Comparison of ENCODE assay signal across 17 mouse cellular contexts in the genomic region with DNA sequence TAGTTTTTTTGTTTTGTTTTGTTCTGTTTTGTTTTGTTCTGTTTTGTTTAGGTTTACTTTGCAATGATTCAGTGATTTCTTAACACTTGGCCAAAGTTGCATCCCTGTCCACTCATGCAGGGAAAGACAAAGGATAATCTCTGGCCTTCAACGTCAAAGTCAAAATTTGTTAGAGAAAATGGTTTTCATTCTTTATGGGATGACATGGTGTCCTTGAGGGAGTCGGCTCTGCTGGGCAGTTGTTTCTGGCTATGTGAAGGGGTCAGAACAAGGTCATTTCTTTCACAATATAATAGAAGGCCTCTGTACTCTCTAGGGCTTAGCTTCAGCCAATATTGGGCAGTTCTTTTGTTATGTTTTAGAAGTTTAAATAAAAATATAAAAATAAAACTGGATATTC.
DNase-seq lines count a peak whose midpoint lies in the region.
"Had no signal": no experiment of that assay in that cellular context is flagged by ENCODE, and none has a peak within 500 bp of the region (broad histone marks: within the 10 kb centered on the region; RNA-seq: fewer than 3 reads in every experiment).

No protein-coding gene starts in this region.

- intact Hi-C loops in heart, postnatal 36 days (cut with DNase I) = no loop called here

- DNase-seq in adrenal gland, adult (ENCODE audit: inconsistent age in 2 of 2, low spot score in 1 of 2) = peak; percentile 54 to 84
- no peak for DNase-seq in adrenal gland, adult 18-20 months (ENCODE audit: low spot score in 2 of 2)
- DNase-seq in heart, adult 18-20 months = peak; percentile 34 to 48
- no peak for DNase-seq in heart, postnatal 36 days
- peak; percentile 5 for DNase-seq in adipocyte (ENCODE audit: low spot score)
- peak; percentile 60 for DNase-seq in retina, embryonic 14.5 days (ENCODE audit: low spot score)
- no peak for DNase-seq in layer of hippocampus, adult 18-20 months (ENCODE audit: low spot score in 2 of 2)
- DNase-seq in cerebellum, postnatal 10 days = no peak
- DNase-seq: cerebellum, adult 18-20 months; gastrocnemius, postnatal 10 days; heart, adult 2 months; kidney, adult 2 months; kidney, postnatal 10 days; layer of hippocampus, postnatal 36 days; liver, postnatal 0 days; lung, postnatal 10 days; thymus, postnatal 14 days had no signal

Comparison
In these comparisons a context has a peak if more than half of its experiments do, and no peak if none do; other contexts are left out.
1. DNase-seq: peak in adrenal gland, adult (2 of 2), heart, adult 18-20 months (2 of 2), adipocyte (single experiment) and retina, embryonic 14.5 days (single experiment); none in adrenal gland, adult 18-20 months (0 of 2), heart, postnatal 36 days (0 of 2), layer of hippocampus, adult 18-20 months (0 of 2) and cerebellum, postnatal 10 days (0 of 2).